In genomic region chr13:15450941-15451340, GRCm38 (mm10) we compare ENCODE assay signal across 19 mouse cellular contexts. TPM values are rescaled to one million over a fixed set of nuclear protein-coding genes. Genes with fewer than 3 reads are reported as not detected.
"Had no signal": no experiment of that assay in that cellular context is flagged by ENCODE, and none has a peak within 500 bp of the region (broad histone marks: within the 10 kb centered on the region; RNA-seq: fewer than 3 reads in every experiment).

No protein-coding gene starts in this region.

- H3K9ac ChIP-seq: liver, embryonic 15.5 days; liver, postnatal 0 days; lung, embryonic 15.5 days; midbrain, embryonic 13.5 days; neural tube, embryonic 12.5 days; stomach, embryonic 15.5 days had no signal

- H3K4me2 ChIP-seq: liver, embryonic 15.5 days; lung, embryonic 15.5 days; midbrain, embryonic 11.5 days; midbrain, embryonic 13.5 days; neural tube, embryonic 12.5 days; stomach, embryonic 15.5 days had no signal

- DNase-seq: liver, postnatal 0 days; lung, adult 2 months; lung, postnatal 14 days; lung, postnatal 36 days; right cerebral cortex, postnatal 14 days; thymus, adult 2 months; thymus, postnatal 25 days; thymus, postnatal 4 days had no signal

- H3K36me3 ChIP-seq: liver, embryonic 15.5 days; lung, embryonic 15.5 days; midbrain, embryonic 13.5 days; neural tube, embryonic 12.5 days; stomach, embryonic 15.5 days had no signal

- H3K4me1 ChIP-seq: liver, embryonic 15.5 days; megakaryocyte, embryonic 14.5 days; midbrain, embryonic 13.5 days; neural tube, embryonic 12.5 days; stomach, embryonic 15.5 days had no signal

- H3K27ac ChIP-seq: liver, embryonic 15.5 days; lung, embryonic 15.5 days; macrophage; midbrain, embryonic 13.5 days; neural tube, embryonic 12.5 days; stomach, embryonic 15.5 days; stomach, postnatal 0 days had no signal

- ATAC-seq: liver, postnatal 0 days; lung, postnatal 0 days; midbrain, embryonic 13.5 days; midbrain, embryonic 16.5 days had no signal

- H3K4me3 ChIP-seq: liver, embryonic 15.5 days; lung, embryonic 15.5 days; megakaryocyte, embryonic 14.5 days; midbrain, embryonic 13.5 days; neural tube, embryonic 12.5 days; stomach, embryonic 15.5 days had no signal

- H3K27me3 ChIP-seq: liver, embryonic 15.5 days; lung, embryonic 15.5 days; megakaryocyte, embryonic 14.5 days; midbrain, embryonic 13.5 days; neural tube, embryonic 12.5 days; stomach, embryonic 15.5 days had no signal

- H3K9me3 ChIP-seq: liver, embryonic 15.5 days; lung, embryonic 15.5 days; megakaryocyte, embryonic 14.5 days; midbrain, embryonic 13.5 days; neural tube, embryonic 12.5 days; stomach, embryonic 15.5 days had no signal

RNA-seq across cellular contexts. Expression of gene Gli3, which starts 12.1 kb away (rescaled TPM):
- polyA plus RNA-seq: macrophage had no signal
